Mouse (Mus musculus): ENCODE measurements around the gene Zscan10.
A peak's percentile ranks its signal among the peaks of the same experiment; 100 is the strongest.
"Not testable (repeated sequence)": the region's sequence is repeated elsewhere in the genome, so short reads cannot be mapped to it uniquely, and the experiment has no call there.

Gene Zscan10

DNA sequence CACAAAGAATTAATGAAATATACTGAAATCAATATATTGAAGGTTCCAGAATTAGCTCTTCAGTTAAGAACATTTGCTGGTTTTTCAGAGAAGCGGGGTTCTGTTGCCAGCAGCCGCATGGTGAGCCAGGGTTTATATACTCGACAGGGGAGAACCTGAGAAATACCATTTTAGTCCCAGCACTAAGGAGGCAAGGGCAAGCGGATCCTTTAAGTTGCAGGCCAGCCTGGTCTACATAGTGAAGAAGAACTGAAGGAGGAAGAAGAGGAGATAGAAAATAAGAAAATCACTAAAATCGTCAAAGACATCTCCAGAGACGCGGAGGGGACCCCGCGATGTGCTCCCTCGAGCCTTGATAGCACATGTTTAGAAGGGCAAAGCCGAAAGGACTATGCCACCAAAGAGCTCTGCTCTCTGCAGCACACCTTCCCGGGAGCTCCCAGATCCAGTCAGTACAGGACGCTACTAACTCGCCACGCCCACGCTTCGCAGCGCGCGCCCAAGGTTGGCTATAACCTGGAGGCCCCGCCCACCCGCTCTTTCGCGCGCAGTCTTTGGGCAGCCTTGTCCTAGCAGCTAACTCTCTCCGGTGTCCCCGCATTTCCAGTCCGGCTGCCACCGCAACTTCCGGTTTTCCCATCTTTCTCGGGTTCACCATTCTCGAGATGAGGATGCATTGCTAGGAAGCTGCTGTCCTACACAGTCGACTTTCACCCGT is 8.3 kb upstream of the Zscan10 start:
- peak; percentile 96 to 97 for DNase-seq

DNA sequence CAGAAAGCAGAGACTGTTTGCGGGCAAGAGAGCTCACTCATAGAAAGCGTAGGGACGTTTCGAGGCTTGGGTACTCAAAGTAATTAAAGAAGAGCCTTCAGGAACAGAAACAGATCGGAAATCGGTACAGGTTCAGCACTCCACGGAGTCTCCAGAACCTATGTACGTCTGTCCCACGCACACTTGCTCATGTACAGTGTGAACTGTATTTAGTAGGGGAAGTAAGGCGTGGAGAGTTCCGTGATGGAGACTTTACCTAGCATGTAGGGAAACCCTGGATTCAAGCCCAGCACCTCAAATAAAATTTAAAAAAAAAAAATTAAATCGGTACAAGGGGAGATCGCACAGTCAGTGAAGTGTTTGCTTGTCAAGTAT is 7.7 kb upstream of the Zscan10 start:
- DNase-seq: no peak

DNA sequence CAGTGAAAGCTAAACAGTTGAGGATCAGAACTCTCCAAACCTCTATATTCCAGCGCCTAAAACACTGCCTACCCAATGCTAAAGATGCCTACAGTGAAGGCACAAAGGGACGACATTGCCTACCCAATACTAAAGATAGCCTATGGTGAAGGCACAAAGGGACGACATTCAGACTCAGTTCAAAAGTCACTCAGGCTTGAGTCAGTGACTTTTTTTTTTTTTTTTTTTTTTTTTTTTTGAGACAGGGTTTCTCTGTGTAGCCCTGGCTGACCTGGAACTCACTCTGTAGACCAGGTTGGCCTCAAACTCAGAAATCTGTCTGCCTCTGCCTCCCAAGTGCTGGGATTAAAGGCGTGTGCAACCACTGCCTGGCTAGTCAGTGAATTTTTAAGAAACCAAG is 5.5 kb upstream of the Zscan10 start:
- not testable (repeated sequence) for DNase-seq

DNA sequence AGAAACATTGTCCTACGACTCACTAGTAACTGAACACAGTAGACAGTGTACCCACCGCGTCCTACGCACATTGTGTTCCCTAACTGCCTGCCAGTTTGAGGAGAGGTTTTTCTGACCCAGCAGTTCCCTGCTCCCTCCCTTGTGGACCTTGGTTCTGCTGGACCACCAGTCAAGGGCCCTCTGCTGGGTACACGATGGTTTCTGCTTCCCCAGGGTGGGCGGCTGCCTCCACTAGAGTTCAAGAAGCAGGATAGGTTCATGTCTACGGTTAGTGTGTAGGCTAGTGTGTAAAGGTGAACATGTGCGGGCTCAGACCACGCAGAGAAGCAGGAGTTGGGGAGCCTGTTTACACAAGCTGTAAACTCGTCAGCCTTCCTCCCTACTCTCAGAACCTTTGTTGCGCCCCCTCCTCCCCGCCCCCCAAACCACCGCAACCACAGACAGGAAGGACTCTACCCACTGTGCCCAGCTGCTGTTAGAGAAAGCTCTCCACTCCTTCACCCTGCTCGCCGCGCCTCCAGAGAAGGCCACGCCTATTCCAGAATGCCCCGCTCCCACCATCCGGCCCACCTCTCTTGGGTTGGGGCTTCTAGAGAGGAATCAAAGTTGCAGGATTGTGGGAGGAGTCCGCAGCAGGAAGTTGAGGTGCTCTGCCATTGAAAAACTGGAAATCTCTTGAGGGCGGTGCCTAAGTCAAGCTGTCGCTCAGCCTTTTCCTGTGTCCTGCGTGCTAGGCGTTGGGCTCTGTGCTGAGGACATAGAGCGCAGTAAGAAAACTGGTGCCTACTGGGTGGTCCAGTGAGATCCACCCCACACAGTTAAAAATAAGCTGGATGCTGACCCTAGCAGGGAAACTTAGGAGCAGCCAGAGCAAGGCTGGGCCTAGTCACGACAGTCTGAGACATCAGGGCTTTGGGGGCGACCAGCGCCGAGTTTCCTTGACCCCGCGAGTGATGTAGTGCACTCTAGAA is 1.8 kb upstream of the Zscan10 start, which contains the start of gene Zfp13:
Zfp13 (minus strand) TSS at position 906 of the 971 bp plus-strand sequence.
- peak; percentile 91 to 95 for DNase-seq

DNA sequence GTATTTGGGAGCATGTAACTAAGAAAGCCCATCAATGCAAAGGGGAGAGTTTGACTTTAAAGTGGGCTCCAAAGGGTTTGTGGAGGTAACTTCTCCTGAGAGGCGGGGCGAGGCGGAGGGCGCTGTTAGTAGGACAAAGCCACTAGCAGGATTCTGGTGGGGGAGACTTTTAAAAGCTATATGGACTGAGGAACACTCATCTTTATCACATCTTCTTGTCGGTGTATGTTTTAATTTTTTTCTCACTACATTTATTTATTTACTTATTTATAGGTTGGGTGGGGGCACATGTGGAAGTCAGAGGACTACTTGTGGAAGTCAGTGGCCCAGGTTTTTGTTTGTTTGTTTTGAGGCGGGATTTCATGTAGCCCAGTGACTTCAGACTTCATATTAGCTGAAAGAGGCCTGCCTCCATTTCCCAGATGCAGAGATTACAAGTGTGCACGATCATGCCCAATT is 1.0 kb upstream of the Zscan10 start:
- no peak for DNase-seq

DNA sequence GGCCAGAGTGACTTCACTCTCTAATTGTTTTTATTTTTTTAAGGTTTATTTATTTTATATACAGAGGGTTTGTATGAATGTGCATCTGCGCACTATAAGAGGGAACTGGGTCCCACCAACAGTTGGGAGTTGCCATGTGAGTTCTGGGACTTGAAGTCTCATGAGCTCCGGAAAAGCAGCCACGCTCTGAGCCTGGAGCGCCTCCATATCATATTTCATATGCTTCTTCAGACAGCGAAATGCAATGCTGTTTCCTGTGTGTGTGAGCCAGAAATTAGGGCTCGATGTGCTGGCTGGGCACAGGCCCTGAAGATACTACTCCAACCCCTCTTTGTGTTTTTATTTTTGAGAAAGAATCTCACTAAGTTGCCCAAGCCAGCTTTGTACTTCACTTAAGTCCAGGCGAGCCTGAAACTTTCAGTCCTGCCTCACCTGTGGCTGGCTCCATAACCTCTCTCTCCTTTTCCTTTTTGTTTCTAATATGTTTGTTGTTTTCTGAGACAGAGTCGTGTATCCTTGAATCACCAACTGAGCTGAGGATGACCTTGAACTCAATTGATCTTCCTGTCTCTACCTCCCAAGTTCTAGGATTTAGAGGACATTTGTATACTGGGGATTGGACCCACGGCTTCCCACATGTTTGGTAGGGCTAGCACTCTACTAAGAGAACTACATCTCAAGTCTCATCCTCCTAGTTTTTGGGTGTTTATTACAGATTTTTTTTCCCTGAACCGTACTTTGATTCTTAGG is 1.4 kb downstream of the Zscan10 start:
- DNase-seq: no peak

DNA sequence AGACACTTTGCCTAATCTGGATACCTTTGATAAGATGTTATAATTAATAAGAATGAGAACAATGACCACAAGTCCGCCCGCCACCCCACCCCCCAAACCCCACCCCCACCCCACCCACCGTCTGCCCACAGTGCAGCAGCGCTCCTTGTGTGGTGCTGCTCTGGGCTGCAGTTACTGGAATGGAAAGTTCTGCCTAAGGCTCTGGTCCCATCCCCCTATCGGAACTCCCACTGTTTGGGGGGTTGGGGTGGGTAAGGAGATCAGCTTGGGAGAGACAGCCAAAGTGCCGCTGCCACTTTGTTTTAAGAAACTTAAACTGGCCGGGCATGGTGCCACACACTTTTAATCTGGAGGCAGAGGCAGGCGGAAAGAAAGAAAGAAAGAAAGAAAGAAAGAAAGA is 2.4 kb downstream of the Zscan10 start:
- DNase-seq: no peak

DNA sequence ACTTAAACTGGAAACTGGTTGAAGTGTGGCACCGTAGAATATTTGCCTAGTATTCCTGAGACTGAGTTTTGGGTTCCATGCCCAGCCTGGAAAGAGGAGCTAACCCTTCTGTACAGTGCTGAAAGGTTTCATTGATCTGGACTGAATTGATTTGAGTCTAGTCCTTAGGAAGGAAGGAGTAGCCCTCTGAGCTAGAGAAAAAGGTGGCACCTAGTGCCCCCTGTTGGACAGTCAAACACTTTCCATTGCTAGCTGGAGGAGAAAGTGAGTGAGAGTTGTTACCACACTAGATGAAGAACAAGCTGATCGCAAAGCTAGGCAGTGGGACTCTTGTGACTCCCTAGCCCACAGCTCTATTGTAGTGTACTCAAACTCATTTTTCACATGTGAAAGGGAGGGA is 2.9 kb downstream of the Zscan10 start:
- DNase-seq: peak in 1 of 2 experiments; percentile 20

DNA sequence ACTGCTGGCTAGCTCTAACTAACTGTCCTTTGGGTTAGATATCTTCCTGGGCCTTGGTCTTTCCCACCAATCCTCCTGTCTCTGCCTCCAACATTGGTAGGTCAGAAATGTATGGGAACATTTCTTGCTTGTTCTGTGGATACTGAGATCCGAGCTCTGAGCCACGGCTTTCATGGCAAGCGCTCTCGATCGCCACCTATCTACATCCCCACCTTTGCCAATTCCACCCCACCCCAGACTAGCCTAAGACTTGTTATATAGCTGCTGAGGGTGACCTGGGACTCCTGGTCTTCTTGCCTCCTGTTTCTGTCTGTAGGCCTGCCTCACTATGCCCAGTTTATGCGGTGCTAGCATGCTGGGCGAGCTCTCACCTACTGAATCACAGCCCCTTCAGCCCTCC is 3.7 kb downstream of the Zscan10 start:
- no peak for DNase-seq

DNA sequence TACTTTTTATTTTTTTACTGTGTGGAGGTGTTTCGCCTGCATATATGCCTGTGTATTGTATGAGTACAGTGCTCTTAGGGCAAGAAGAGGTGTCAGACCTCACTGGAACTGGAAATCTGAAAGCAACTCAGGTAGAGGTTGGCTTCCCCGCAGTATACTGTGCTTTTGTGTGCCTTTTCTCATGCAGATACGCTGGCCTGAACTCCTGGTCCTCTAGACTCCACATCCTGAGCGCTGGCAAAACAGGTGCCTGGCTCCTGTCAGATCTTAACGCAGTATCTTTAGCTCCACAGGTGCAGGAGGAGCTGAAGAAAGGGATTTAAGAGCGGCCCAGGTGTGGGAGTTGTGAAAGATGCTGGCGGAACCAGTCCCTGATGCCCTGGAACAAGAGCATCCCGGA is 4.6 kb downstream of the Zscan10 start:
- no peak for DNase-seq

DNA sequence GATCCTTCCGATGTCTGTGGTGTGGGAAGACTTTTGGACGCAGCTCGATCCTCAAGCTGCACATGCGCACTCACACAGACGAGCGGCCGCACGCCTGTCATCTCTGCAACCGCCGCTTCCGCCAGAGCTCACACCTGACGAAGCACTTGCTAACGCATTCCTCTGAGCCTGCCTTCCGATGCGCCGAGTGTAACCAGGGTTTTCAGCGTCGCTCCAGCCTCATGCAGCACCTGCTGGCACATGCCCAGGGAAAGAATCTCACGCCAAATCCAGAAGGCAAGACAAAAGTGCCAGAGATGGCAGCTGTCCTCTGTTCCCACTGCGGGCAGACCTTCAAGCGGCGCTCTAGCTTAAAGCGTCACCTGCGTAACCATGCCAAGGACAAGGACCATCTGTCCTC is 9.0 kb downstream of the Zscan10 start:
- DNase-seq: no peak

DNA sequence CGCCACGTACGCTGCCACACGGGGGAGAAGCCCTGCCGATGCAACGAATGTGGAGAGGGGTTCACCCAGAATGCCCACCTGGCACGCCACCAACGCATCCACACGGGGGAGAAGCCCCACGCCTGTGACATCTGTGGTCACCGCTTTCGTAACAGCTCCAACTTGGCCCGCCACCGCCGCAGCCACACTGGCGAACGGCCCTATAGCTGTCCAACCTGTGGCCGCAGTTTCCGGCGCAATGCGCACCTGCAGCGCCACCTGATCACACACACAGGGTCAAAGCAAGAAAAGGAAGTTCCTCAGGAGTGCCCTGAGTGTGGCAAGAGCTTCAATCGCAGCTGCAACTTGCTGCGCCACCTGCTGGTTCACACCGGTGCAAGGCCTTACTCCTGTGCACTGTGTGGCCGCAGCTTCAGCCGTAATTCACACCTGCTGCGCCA is 9.7 kb downstream of the Zscan10 start:
- DNase-seq: peak; percentile 67 to 77

DNA sequence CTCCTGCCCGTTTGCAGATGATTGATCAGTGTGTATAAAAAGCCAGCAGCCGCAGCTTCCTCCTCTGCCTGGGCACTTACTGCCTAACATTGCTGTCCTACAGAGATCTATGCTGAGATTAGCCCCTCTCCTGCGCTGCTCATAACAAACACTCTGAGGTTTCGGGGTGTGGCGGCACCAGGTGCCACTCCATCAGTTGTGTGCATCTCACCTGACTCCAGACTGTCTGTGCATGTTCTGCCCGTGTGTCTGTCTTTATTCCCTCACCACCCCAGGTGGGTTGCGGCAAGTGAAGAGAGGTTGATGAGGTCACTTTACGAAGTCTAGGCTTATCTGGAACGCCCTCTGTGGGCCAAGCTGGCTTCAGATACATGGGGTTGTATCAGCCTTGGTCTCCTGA is 16.4 kb downstream of the Zscan10 start:
- no peak for DNase-seq

DNA sequence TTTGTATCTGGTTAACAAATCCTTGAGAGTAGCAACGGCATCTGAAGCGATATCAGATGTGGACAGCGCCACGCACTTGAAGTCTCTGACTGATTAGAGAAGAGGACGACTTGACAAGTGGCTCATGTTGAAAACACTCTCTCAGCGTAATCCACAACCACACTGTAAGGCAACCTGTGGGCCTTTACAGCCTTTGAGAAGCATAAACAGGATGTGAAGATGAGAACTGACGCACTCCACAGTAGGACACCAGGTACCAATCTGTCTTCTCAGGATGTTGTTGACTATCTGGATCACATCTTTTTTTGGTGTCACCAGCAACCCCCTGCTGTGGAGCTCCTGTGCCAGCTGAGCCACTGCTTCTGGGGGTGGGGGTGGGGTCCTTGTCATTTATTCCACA is 19.7 kb downstream of the Zscan10 start:
- no peak for DNase-seq

DNA sequence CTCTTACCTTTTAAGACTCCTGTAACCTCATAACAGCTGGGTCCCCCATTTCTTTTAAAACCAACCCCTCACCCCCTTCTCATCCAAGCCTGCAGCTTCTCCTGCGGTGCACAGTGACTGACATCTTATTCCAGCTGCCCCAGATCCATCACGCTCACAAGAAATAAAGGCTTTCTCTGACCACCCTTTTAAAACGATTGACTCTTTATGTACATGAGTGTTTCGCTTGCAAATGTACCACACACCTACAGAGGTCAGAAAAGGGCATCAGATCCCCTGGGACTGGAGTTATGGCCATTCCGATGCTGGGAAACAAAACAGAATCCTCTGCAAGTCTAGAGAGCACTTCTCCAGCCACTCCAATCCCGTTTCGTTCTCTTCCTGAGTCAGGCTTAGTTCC is 27.2 kb downstream of the Zscan10 start:
- no peak for DNase-seq

DNA sequence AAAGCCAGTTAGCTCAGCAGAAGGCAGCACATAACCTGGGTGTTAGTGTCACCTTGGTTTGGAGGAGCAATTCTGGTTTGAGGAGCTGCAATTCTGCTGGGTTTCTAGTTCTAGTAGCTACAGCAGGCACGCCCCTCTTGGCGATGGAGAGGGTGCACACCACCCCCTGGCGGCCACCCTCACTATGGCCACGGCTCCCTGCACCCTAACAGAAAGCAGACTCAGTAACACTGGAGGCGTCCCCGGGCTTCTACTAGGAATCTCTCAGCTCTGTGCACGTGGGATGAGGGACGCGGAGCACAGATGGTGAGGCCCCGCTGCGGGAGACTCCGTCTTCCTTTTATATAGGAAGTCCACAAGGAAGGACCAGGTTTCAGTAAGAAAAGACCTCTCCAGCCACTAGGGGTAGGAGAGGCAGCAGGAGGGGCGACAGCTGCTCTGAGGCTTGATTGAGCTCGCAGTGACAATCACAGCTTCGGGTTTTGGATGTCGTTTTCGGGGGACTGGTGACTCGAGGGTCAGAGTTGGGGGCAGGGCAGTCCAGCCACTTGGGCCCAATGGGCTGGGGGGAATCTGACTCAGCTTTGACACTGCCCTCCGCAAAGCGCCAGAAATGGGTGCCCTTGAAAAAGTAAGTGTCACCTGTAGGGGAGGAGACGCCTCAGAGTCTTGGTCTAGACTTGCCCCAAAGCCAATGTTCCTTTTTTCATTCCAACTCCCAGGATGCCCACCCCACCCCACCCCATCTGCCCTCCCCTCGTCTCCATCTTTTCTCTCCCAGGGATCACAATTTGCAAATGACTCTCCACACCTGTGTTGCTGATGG is 29.8 kb downstream of the Zscan10 start:
- peak; percentile 82 to 87 for DNase-seq

DNA sequence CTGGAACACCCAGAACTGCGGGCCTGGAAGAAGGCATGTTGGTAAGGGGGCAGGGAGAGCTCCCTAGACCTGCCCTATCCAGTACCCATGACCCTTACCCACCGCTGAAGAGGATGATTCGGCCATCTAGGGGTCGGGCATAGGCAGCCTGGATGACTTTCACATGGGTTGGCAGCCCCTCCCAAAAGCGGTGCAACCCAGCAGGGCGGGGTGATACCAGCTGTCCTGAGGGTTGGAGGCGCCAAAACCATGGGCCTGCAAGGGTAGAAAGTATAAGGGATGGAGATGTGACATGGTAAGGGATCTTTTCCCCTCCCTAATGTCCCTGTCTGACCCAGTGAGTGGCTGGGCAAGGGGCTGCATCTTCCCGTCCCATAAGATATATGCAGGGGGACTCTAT is 30.6 kb downstream of the Zscan10 start:
- no peak for DNase-seq

DNA sequence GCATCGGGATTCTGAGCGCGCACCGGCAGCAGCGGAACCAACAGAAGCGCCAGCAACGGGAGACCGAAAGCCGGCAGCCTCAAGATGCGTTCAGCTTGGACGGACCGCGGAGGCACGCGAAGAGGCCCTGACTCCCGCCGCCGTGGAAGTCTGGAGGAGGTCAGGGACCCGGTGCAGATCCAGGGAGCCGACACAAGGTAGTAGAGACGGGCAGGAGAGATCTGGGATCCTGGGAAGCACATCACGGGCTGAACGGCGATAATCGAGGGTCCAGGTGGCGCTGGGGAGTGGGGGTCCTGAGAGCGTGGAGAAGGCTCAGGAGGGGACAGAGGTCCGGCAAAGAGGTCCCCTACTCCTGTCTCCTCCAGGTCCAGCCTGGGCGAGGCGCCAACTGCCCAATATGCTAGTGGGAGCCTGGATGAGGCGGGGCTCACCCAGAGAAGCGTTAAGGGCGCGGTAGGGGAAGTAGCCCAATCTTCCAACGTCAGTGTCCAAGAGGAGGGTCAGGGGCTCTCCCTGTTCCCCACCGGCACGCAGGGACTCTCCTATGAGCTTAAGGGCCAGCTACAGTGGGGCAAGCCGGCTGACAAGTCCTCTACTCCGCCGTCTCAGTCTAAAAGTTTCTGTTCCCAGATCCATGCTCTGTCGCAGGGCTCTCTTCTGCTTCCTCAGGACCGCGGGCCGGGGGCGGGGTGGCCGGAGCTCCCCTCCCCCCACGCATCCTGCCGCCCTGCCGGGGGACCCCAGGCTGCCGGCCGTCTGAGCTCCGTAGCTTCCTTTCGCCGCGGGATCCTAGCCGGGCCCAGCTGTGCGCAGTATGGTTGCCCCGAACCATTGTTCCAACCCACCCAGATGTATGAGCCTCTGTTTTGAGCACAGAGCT is 44.2 kb downstream of the Zscan10 start, which contains the start of gene Mmp25:
Mmp25 (minus strand) TSS at position 665 of the 883 bp plus-strand sequence.
- DNase-seq: peak in 1 of 2 experiments; percentile 38

DNA sequence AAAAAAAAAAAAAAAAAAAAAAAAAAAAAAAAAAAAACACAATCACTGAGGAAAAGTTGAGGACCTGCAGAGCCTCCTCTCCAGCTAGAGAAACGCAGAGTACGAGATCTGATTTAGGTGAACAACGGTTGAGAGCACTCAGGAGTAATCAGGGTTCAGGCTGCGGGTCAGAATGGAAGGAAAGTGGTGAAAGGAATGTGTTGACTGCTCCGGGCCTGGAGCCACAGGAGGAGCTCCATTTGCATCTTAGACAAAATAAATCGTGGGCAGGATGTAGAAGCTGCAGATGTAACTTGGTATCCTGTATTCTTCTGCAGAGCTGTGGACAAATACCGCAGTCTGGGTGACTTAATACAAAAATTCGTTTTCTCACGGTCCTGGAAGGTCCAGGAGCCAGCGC is 45.2 kb downstream of the Zscan10 start:
- DNase-seq: no peak

DNA sequence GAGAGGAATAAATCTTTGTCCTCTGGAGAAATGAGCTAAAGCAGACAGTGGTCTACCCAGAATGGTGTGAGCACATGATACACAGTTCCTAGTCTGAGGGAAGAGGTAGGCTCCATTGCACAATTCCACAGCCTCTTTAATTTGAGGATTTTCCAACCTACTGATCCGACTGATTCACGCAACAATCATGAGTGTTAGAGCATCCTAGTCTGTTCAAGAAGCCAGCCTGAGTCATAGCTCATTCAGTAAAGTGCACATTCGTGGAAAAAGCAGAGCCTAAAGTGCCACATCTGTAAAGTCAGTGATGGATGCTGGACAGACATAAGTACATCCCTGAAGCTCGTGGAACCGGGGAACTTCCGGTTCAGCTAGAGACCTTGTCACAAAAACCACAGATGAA is 50.7 kb downstream of the Zscan10 start:
- DNase-seq: no peak

DNA sequence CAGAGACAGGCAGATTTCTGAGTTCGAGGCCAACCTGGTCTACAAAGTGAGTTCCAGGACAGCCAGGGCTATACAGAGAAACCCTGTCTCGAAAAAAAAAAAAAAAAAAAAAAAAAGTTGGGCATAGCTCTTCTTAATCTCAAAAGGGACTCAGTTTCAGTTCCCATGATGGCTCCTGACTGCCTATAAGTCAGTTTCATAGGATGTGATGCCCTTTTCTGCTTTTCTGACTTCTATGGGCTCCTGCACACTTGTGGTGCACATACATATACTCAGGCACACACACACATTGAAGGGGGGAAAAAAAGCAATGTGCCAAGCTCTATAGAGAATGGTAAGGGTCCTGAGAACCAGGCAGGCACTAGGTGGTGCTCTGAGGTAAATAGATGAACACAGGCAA is 52.7 kb downstream of the Zscan10 start:
- no peak for DNase-seq
